Mouse (Mus musculus) cerebellum, adult 11-12 months (tissue): Measurements from ENCODE around the gene Plppr3.

Experiments used
- DNase-seq: peaks from one replicate; pipeline ENCODE4 v3.0.0; 2022

Gene Plppr3

DNA sequence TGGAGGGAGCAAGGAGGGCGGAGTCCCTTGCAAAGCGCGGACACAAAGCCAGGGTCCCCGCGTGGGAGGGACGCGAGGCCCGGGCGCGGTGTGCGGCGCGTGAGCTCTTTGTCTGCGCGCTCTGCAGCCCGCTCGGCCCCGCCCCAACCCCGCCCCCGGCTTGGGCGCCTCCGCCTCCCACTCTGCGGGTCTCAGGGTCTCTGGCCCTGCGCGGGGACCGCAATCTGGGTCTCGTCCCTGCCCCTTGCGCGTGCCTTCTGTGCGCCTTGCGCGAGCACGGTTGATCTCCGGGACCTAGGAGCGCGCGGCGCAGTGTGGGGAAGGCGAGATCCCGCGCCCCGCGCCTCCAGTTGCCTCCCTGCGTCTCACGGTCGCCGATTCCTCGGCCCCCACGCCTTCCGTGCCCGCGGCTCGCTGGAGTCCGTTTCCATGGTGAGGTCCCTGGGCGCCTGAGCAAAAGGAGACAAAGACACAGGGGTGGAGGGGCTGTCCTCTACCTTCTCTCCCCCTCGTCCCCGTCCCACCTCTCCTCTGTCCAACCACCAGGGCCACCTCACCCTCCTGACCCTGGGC is at the start of gene Plppr3, which contains the start of gene Prtn3:
Plppr3 (minus strand) TSS at position 345 of the 573 bp plus-strand sequence.
Prtn3 (plus strand) TSS at position 187 of the 573 bp plus-strand sequence.
- peak; percentile 46 for DNase-seq

- peak; percentile 53 for DNase-seq
These were observed 47.1 kb upstream of the Plppr3 start for GRCm38 (mm10) chr10:79921572-79921971.

DNA sequence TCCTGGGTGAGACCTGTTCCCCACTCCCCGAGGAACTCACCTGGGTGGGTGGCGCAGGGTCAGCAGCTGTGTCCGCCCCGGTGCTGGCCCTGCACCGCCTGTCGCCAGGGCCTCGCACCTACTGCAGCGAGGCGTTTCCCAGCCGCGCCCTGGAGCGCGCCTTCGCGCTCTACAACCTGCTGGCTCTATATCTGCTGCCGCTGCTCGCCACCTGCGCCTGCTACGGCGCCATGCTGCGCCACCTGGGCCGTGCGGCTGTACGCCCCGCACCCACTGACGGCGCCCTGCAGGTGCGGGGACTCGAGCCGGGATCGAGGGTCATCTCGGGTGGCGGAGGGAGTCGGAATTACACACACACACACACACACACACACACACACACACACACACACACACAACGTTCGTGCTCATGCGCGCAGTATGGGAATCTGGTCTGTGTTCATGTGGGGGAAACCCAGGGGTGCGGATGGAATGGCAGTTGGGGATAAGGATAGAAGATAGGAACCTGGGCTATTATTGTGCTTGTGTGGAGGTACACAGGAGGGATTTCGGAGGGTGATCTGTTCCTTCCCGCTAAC is 46.6 kb upstream of the Plppr3 start, which contains the start of gene R3hdm4:
R3hdm4 (minus strand) TSS at position 251 of the 578 bp plus-strand sequence.
- DNase-seq = no peak

DNA sequence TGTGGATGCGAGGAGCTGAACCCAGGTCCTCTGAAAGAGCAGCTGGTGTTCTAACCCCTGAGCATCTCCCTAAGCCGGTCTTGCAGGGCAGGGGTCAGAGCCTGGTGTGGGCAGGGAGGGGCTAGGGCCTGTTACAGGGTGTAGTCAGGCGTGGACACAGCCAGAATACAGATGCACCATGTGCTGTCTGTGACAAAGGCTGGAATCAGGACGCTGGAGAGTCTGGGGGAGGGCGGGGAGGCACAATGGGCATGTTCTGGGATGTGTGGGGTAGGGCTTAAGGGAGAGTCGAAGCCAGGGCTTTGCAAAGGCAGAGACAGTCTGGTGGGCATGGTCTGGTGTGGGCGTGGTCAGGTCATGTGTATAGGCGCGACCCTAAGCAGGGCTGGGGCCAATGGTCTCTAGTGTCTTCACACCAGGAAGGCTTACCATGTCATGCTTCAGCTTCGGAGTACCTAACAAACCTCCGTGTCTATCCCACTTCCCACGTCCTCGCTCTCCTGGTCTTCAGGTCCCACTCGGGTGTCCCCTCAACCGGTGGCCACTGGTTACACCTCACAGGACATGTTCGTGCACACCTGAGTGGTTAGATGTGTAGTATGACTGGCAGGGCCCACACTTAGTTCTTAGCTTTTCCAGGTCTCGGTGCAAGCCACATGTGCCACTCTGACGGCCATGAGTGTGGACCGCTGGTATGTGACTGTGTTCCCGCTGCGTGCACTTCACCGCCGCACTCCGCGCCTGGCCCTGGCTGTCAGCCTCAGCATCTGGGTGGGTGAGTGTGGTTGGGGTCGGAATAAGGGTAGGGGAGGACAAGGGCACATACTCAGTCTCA is 45.8 kb upstream of the Plppr3 start:
- DNase-seq = peak; percentile 62

- peak; percentile 61 for DNase-seq
These were observed 44.9 kb upstream of the Plppr3 start for GRCm38 (mm10) chr10:79919251-79919849.

- DNase-seq = peak; percentile 69
These were observed 44.0 kb upstream of the Plppr3 start for GRCm38 (mm10) chr10:79918231-79919078.

DNA sequence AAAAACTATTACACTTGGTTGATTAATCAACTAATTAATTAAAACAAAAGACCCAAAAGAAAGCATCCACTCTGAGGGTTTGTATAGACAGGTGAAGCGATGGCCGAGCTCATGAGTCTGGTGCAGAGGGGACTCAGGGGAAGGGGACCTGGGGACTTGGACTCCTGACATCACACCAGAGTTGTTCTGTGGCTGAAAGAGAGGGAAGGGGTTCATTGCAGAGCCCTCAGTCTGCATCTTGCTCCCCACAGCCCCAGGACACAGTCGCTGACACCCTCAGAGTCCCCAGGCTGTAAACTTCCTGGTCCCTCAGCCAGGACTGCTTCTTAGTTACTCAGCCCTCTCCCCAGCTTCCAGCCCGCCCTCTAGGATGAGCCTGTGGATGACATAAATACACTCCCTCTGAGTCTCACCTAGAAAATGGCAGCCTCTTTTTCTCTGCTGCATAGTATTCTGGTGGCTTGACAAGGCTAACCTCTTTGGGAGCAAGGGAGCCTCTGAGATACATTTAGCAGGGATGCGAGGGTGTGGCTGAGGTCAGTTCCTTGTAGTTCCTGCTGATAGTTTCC is 43.2 kb upstream of the Plppr3 start:
- DNase-seq = peak; percentile 45

DNA sequence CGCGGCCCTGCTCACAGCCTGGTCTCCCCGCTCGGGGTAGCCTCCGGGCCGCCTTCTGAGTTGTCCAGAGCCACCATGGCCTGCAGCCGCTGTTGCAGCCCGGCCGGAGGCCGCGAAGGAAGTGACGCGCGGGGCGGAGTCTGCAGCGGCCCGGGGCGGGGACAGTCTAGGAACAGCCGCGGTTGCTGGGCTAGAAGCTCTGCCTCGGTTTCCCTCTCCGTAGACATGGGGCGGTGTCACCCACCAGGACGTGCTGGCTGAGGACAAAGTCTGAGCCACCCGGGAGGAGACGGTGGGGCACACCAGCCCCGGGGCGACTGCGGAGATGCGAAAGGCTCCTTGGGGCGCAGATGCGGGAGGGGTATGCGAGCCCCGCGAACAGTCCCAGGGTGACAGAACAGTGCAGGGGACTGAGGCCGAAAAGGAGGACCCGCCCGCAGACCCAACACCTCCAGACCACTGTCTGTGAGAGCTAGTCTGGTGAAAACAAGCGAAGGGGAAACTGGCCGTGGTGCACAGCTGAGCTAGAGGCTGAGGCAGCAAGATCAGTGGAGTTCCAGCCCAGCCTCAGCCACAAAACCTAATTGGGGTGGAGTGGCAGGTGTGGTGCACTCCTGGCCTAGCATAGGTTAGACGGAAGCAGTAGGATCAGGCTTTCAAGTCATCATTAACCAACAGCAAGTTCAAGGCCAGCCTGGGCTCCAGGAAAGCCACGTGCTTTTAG is 42.5 kb upstream of the Plppr3 start, which contains the start of gene Kiss1r:
Kiss1r (plus strand) TSS at position 164 of the 724 bp plus-strand sequence.
- peak; percentile 85 for DNase-seq

GRCm38 (mm10) chr10:79916081-79916480 is 41.6 kb upstream of the Plppr3 start:
- peak; percentile 64 for DNase-seq

- peak; percentile 40 for DNase-seq
These were observed 40.6 kb upstream of the Plppr3 start for GRCm38 (mm10) chr10:79914948-79915596.

GRCm38 (mm10) chr10:79914131-79914947 is 39.9 kb upstream of the Plppr3 start:
- peak; percentile 51 for DNase-seq

DNA sequence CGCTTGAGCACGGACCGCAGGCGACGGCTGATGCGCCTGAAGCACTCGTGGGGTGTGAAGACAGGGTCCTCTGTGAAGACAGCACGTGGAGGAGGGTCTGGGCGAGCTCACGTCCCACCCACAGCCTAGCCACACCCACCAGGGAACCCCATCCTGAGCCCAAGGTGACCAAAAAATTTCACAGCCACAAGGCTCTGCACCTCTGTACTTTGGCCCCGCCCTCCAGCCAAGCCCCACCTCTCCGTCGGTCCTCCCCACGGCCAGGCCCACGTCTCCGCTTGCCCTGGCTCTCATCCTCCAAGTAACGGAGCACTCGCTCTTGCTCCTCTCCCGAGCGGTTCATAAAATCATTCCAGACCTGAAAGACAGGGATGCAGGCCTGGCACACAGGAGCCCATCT is 38.0 kb upstream of the Plppr3 start:
- peak; percentile 54 for DNase-seq

DNA sequence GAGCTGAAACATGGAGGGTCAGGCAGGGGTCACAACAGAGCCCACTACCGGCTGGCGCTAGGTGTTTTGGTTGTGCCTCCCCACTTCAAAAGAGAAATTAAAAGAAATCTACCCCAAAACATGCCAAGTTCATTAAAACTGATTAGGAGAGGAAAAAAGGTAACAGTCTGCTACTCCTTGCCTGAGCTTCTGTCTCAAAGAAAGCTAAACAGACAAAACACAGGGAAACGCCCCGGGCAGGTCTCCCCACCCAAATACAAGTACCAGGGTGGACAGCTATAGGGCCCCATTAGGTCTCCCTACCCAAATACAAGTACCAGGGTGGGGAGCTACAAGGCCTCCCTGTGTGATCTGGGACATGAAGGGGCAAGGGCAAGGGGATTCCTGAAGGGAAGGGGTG is 36.1 kb upstream of the Plppr3 start, which contains the start of gene Gm26602:
Gm26602 (plus strand) TSS at position 301 of the 400 bp plus-strand sequence.
- no peak for DNase-seq

- DNase-seq = peak; percentile 64
These were observed 34.9 kb upstream of the Plppr3 start for GRCm38 (mm10) chr10:79909092-79909922.

- DNase-seq = peak; percentile 97
These were observed 34.0 kb upstream of the Plppr3 start, which contains the start of gene Med16 for GRCm38 (mm10) chr10:79908167-79909091. TSS of gene Med16 (minus strand) at chr10:79908923.

DNA sequence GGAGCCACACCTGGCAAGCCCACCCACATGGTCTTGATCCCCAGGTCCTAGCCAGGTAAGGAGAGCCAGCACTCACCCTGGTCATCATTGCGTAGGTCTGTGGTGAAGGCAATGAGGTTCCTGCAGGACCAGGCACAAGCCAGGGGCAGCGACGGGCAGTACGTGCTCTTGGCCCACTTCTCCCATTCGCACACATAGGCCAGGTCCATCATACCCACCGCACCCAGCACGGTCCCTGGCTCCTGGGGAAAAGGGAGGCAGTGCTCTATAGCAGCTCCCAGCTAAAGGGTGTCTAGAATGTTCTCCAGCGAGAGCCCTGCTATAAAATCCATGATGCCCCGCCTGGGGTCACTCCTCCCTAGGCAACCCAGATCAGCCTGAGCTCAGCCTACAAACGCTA is 33.0 kb upstream of the Plppr3 start:
- peak; percentile 63 for DNase-seq

GRCm38 (mm10) chr10:79906712-79907111 is 32.3 kb upstream of the Plppr3 start:
- DNase-seq = peak; percentile 68
